Mouse (Mus musculus) embryonic fibroblast, embryonic 13.5 days (primary cell): ENCODE results near the gene Gm4312.
"Not testable (repeated sequence)": the region's sequence is repeated elsewhere in the genome, so short reads cannot be mapped to it uniquely, and the experiment has no call there.

Experiments
- CTCF ChIP-seq: IDR thresholded peaks from 2 replicates; pipeline ENCODE4 v1.5.1; 2011; ENCODE audit warnings: mild to moderate bottlenecking, control low read depth, low read length, moderate library complexity, borderline replicate concordance; ENCODE audit not compliant: insufficient read depth
- POLR2A ChIP-seq: IDR thresholded peaks from 2 replicates; pipeline ENCODE4 v1.6.1; 2011; ENCODE audit warnings: low read depth, mild to moderate bottlenecking, control low read depth, low read length, moderate library complexity

- not testable (repeated sequence) for TF ChIP-seq CTCF, POLR2A
Observed at GRCm38 (mm10) chr10:100345672-100346071, 36.7 kb downstream of the Gm4312 start, which contains the start of gene Gm4303.
